Mouse (Mus musculus) thymus, adult 2 months (tissue): ENCODE measurements around the gene Olfr955. TPM values are rescaled to one million over a fixed set of nuclear protein-coding genes. Genes with fewer than 3 reads are reported as not detected.

Experiments used
- DNase-seq: peaks from one replicate; pipeline ENCODE4 v3.0.0; 2021
- H3K27ac ChIP-seq: fragments of 200-500 bp; 2 replicates; pipeline ENCODE4 v1.5.1; 2012; ENCODE audit warnings: low read length, control low read depth; ENCODE audit not compliant: control insufficient read depth, insufficient read depth
- H3K27me3 ChIP-seq: fragments of 200-500 bp; 2 replicates; pipeline ENCODE4 v1.6.1; 2012; ENCODE audit warnings: mild to moderate bottlenecking, low read length, moderate library complexity, mixed read lengths; ENCODE audit not compliant: control insufficient read depth, insufficient read depth
- H3K36me3 ChIP-seq: fragments of 200-500 bp; 2 replicates; pipeline ENCODE4 v1.6.1; 2012; ENCODE audit warnings: mild to moderate bottlenecking, low read length, moderate library complexity; ENCODE audit not compliant: control insufficient read depth, insufficient read depth
- H3K4me1 ChIP-seq: fragments of 200-500 bp; replicated peaks from 2 replicates; pipeline ENCODE4 v1.6.1; 2012; ENCODE audit warnings: low read length; ENCODE audit not compliant: control insufficient read depth, insufficient read depth
- H3K4me3 ChIP-seq: fragments of 200-500 bp; 2 replicates; pipeline ENCODE4 v1.5.1; 2012; ENCODE audit warnings: mild to moderate bottlenecking, low read length, control low read depth, moderate library complexity; ENCODE audit not compliant: control insufficient read depth, insufficient read depth
- POLR2A ChIP-seq: fragments of 200-500 bp; IDR thresholded peaks from 2 replicates; pipeline ENCODE4 v1.6.1; 2012; ENCODE audit warnings: mild to moderate bottlenecking, low read length, control low read depth, moderate library complexity; ENCODE audit not compliant: control insufficient read depth, poor library complexity, insufficient read depth; ENCODE audit errors: extremely low read depth
- polyA plus RNA-seq: library from polyadenylated mRNA; depleted of rRNA; stranded (reverse); fragments of >200 nt; gene quantifications from 2 replicates; pipeline ENCODE4 v1.2.3, GENCODE M21; 2012; rRNA removed

Olfr955 gene
- polyA plus RNA-seq, 1 experiment = not detected

GRCm38 (mm10) chr9:39427048-39427447 is 44.7 kb downstream of the Olfr955 start, which contains the start of gene Olfr952:
Olfr952 (minus strand) TSS chr9:39427148.
- Histone ChIP-seq H3K4me3 (no peak within 1 kb of the TSS), H3K4me1 (no peaks in the 10 kb centered on the region), H3K36me3 (no peaks in the 10 kb centered on the region), H3K27ac (no peak within 1 kb of the TSS), H3K27me3 (no peaks in the 10 kb centered on the region)
- no peak for DNase-seq
- TF ChIP-seq POLR2A = no peak

Other genes with a start within 250 kb of the Olfr955 start
- gene Olfr1537, start 221.9 kb downstream of the Olfr955 start, polyA plus RNA-seq = not detected in 2 replicates
- not detected in 2 replicates for gene Olfr945, start 195.1 kb downstream of the Olfr955 start, polyA plus RNA-seq
- not detected in 2 replicates for gene Olfr948, start 145.9 kb downstream of the Olfr955 start, polyA plus RNA-seq
- gene Olfr951, start 84.5 kb downstream of the Olfr955 start, polyA plus RNA-seq = not detected in 2 replicates
- not detected in 2 replicates for gene Olfr952, start 44.8 kb downstream of the Olfr955 start, polyA plus RNA-seq
- not detected in 2 replicates for gene Olfr954, start 15.2 kb downstream of the Olfr955 start, polyA plus RNA-seq
- gene Olfr44, start 22.1 kb upstream of the Olfr955 start, polyA plus RNA-seq = not detected in 2 replicates
- not detected in 2 replicates for gene Olfr957, start 43.9 kb upstream of the Olfr955 start, polyA plus RNA-seq
- not detected in 2 replicates for gene Olfr958, start 82.1 kb upstream of the Olfr955 start, polyA plus RNA-seq
- not detected in 2 replicates for gene Olfr959, start 103.6 kb upstream of the Olfr955 start, polyA plus RNA-seq
- 0.63 and 1.1 TPM in 2 replicates for gene AW551984, start 132.5 kb upstream of the Olfr955 start, polyA plus RNA-seq
- gene Olfr148, start 138.7 kb upstream of the Olfr955 start, polyA plus RNA-seq = not detected in 2 replicates
- gene Olfr960, start 149.4 kb upstream of the Olfr955 start, polyA plus RNA-seq = not detected in 2 replicates
- gene Olfr961, start 173.1 kb upstream of the Olfr955 start, polyA plus RNA-seq = not detected in 2 replicates
- not detected in 2 replicates for gene Olfr963, start 195.3 kb upstream of the Olfr955 start, polyA plus RNA-seq
- not detected in 2 replicates for gene Olfr149, start 235.2 kb upstream of the Olfr955 start, polyA plus RNA-seq
- not detected in 2 replicates for gene Olfr965, start 239.4 kb upstream of the Olfr955 start, polyA plus RNA-seq